Mouse (Mus musculus) hindbrain, embryonic 16.5 days (tissue): ENCODE data around the gene Slc35c1. TPM values are rescaled to one million over a fixed set of nuclear protein-coding genes. Genes with fewer than 3 reads are reported as not detected.

Experiments
- ATAC-seq: fragments of 200-750 bp; cut with Nextera tagmentation; 2 replicates; pipeline ENCODE4 v1.8.0; 2017; ENCODE audit warnings: moderate TSS enrichment, moderate library complexity
- H3K27ac ChIP-seq: fragments of 300-500 bp; sonication (generic); 2 replicates; pipeline ENCODE4 v1.5.1; 2014; ENCODE audit warnings: low read depth, mild to moderate bottlenecking, control low read depth, low read length, moderate library complexity
- H3K27me3 ChIP-seq: fragments of 300-500 bp; sonication (generic); replicated peaks from 2 replicates; pipeline ENCODE4 v1.6.1; 2014; ENCODE audit warnings: low read length; ENCODE audit not compliant: control insufficient read depth, insufficient read depth
- H3K36me3 ChIP-seq: fragments of 300-500 bp; sonication (generic); 2 replicates; pipeline ENCODE4 v1.6.1; 2014; ENCODE audit warnings: mild to moderate bottlenecking, low read length, moderate library complexity, mixed read lengths; ENCODE audit not compliant: control insufficient read depth, insufficient read depth
- H3K4me1 ChIP-seq: fragments of 300-500 bp; sonication (generic); 2 replicates; pipeline ENCODE4 v1.6.1; 2014; ENCODE audit warnings: low read depth, low read length; ENCODE audit not compliant: control insufficient read depth, insufficient read depth
- H3K4me2 ChIP-seq: fragments of 300-500 bp; sonication (generic); 2 replicates; pipeline ENCODE4 v1.6.1; 2014; ENCODE audit warnings: mild to moderate bottlenecking, low read length, control low read depth, moderate library complexity
- H3K4me3 ChIP-seq: fragments of 300-500 bp; sonication (generic); 2 replicates; pipeline ENCODE4 v1.5.1; 2014; ENCODE audit warnings: mild to moderate bottlenecking, low read length, control low read depth, moderate library complexity
- H3K9ac ChIP-seq: fragments of 300-500 bp; sonication (generic); 2 replicates; pipeline ENCODE4 v1.6.1; 2014; ENCODE audit warnings: low read depth, mild to moderate bottlenecking, control low read depth, low read length, moderate library complexity
- H3K9me3 ChIP-seq: fragments of 300-500 bp; sonication (generic); 2 replicates; pipeline ENCODE4 v1.6.1; 2014; ENCODE audit warnings: mild to moderate bottlenecking, low read length, moderate library complexity; ENCODE audit not compliant: control insufficient read depth
- WGBS: fragments of 180-500 bp; shearing (Covaris S2); extraction: QIAGEN DNeasy Blood & Tissue Kit; methylation state at CpG from one replicate; pipeline ENCODE4 v1.1.7; 2014; 5-methylcytosine and 5-hydroxymethylcytosine counted together
- polyA plus RNA-seq: library from polyadenylated mRNA; unstranded; fragments of >200 nt; fragmentation: Nextera tagmentation; extraction: Ambion mirVana; gene quantifications from 2 replicates; pipeline ENCODE4 v1.2.1, GENCODE M21; 2015

Slc35c1 gene
- polyA plus RNA-seq, 1 experiment from 2014 or later = 18.9 TPM

GRCm38 (mm10) chr2:92443313-92443712, 17.0 kb downstream of the Slc35c1 start:
- Histone ChIP-seq H3K9me3 (no peaks in the 10 kb centered on the region), H3K4me2 (no peak overlapping the region), H3K9ac (no peak overlapping the region), H3K27me3 (no peaks in the 10 kb centered on the region), H3K4me1 (no peaks in the 10 kb centered on the region), H3K36me3 (no peaks in the 10 kb centered on the region), H3K27ac (no peak overlapping the region), H3K4me3 (no peak overlapping the region)
- ATAC-seq = no peak
- WGBS = 81% methylated on average over 4 of the region's 4 CpGs

- Histone ChIP-seq H3K4me2 (no peak overlapping the region), H3K9ac (no peak overlapping the region)
Measured at GRCm38 (mm10) chr2:92442419-92443001, 17.8 kb downstream of the Slc35c1 start.

GRCm38 (mm10) chr2:92440432-92440831, 19.9 kb downstream of the Slc35c1 start:
- H3K27ac ChIP-seq = no peak overlapping the region
- H3K36me3 ChIP-seq = no peaks in the 10 kb centered on the region
- H3K4me3 ChIP-seq = no peak overlapping the region
- H3K9ac ChIP-seq = no peak overlapping the region
- H3K4me1 ChIP-seq = no peaks in the 10 kb centered on the region
- H3K27me3 ChIP-seq = no peaks in the 10 kb centered on the region
- 64% methylated on average over 6 of the region's 6 CpGs for WGBS
- no peak for ATAC-seq
- no peak overlapping the region for H3K4me2 ChIP-seq
- no peaks in the 10 kb centered on the region for H3K9me3 ChIP-seq

More at GRCm38 (mm10) chr2:92442419-92443001, 17.8 kb downstream of the Slc35c1 start:
- Histone ChIP-seq H3K4me3 (no peak overlapping the region), H3K4me1 (no peaks in the 10 kb centered on the region), H3K36me3 (no peaks in the 10 kb centered on the region), H3K9me3 (no peaks in the 10 kb centered on the region), H3K27ac (no peak overlapping the region), H3K27me3 (no peaks in the 10 kb centered on the region)
- ATAC-seq = peak; percentile 35; the same call in 1 of the 2 replicates
- WGBS = 74% methylated on average over 12 of the region's 12 CpGs

GRCm38 (mm10) chr2:92438567-92438966, 21.8 kb downstream of the Slc35c1 start:
- Histone ChIP-seq H3K9me3 (no peaks in the 10 kb centered on the region), H3K4me3 (no peak overlapping the region), H3K27me3 (no peaks in the 10 kb centered on the region), H3K4me1 (peaks cover 4% of the 10 kb centered on the region), H3K27ac (no peak overlapping the region), H3K36me3 (no peaks in the 10 kb centered on the region), H3K9ac (no peak overlapping the region), H3K4me2 (no peak overlapping the region)
- WGBS = 63% methylated on average over 3 of the region's 3 CpGs
- ATAC-seq = no peak

GRCm38 (mm10) chr2:92437875-92438274, 22.5 kb downstream of the Slc35c1 start:
- Histone ChIP-seq H3K4me3 (no peak overlapping the region), H3K27ac (no peak overlapping the region)
- 0% methylated on average over 5 of the region's 5 CpGs for WGBS

GRCm38 (mm10) chr2:92437366-92437765, 23.0 kb downstream of the Slc35c1 start:
- peaks cover 9% of the 10 kb centered on the region for H3K4me1 ChIP-seq
- no peaks in the 10 kb centered on the region for H3K9me3 ChIP-seq
- no peak overlapping the region for H3K4me3 ChIP-seq
- no peaks in the 10 kb centered on the region for H3K27me3 ChIP-seq
- ATAC-seq = no peak
- no peak overlapping the region for H3K9ac ChIP-seq
- H3K27ac ChIP-seq = no peak overlapping the region
- no peaks in the 10 kb centered on the region for H3K36me3 ChIP-seq
- 80% methylated on average over 4 of the region's 4 CpGs for WGBS
- no peak overlapping the region for H3K4me2 ChIP-seq

More at GRCm38 (mm10) chr2:92437875-92438274, 22.5 kb downstream of the Slc35c1 start:
- Histone ChIP-seq H3K4me1 (peaks cover 4% of the 10 kb centered on the region), H3K9ac (no peak overlapping the region), H3K9me3 (no peaks in the 10 kb centered on the region), H3K27me3 (no peaks in the 10 kb centered on the region), H3K4me2 (peak overlapping the region; percentile 44), H3K36me3 (no peaks in the 10 kb centered on the region)
- ATAC-seq = no peak

- Histone ChIP-seq H3K27me3 (no peaks in the 10 kb centered on the region), H3K27ac (no peak overlapping the region), H3K9me3 (no peaks in the 10 kb centered on the region), H3K4me1 (peaks cover 28% of the 10 kb centered on the region), H3K4me2 (peak overlapping the region; percentile 86), H3K36me3 (no peaks in the 10 kb centered on the region), H3K9ac (no peak overlapping the region; the same call in 1 of the 2 replicates), H3K4me3 (no peak overlapping the region)
- 51% methylated on average over 6 of the region's 6 CpGs for WGBS
- no peak for ATAC-seq
Measured at GRCm38 (mm10) chr2:92435023-92435422, 25.3 kb downstream of the Slc35c1 start.

GRCm38 (mm10) chr2:92434375-92434745, 26.0 kb downstream of the Slc35c1 start:
- Histone ChIP-seq H3K27ac (peak overlapping the region; percentile 60), H3K9ac (peak overlapping the region; percentile 68), H3K4me1 (peaks cover 32% of the 10 kb centered on the region), H3K4me2 (peak overlapping the region; percentile 86), H3K9me3 (no peaks in the 10 kb centered on the region), H3K27me3 (no peaks in the 10 kb centered on the region), H3K4me3 (peak overlapping the region; percentile 84), H3K36me3 (no peaks in the 10 kb centered on the region)
- ATAC-seq = no peak
- WGBS = 5% methylated on average over 12 of the region's 12 CpGs

- Histone ChIP-seq H3K4me1 (peaks cover 32% of the 10 kb centered on the region), H3K4me2 (peak within 1 kb of the TSS; percentile 92), H3K27ac (peak within 1 kb of the TSS; percentile 73), H3K9ac (peak within 1 kb of the TSS; percentile 88), H3K4me3 (peak within 1 kb of the TSS; percentile 84), H3K27me3 (no peaks in the 10 kb centered on the region), H3K36me3 (no peaks in the 10 kb centered on the region), H3K9me3 (no peaks in the 10 kb centered on the region)
- WGBS = under 1% methylated on average over 71 of the region's 76 CpGs
- ATAC-seq = peak; percentile 97
Measured at GRCm38 (mm10) chr2:92433578-92434374, 26.6 kb downstream of the Slc35c1 start, which contains the start of gene Cry2. Gene Cry2, minus strand, starts transcription at chr2:92434043.
